Mouse (Mus musculus): ENCODE results near the gene Mcm5.

Gene Mcm5

DNA sequence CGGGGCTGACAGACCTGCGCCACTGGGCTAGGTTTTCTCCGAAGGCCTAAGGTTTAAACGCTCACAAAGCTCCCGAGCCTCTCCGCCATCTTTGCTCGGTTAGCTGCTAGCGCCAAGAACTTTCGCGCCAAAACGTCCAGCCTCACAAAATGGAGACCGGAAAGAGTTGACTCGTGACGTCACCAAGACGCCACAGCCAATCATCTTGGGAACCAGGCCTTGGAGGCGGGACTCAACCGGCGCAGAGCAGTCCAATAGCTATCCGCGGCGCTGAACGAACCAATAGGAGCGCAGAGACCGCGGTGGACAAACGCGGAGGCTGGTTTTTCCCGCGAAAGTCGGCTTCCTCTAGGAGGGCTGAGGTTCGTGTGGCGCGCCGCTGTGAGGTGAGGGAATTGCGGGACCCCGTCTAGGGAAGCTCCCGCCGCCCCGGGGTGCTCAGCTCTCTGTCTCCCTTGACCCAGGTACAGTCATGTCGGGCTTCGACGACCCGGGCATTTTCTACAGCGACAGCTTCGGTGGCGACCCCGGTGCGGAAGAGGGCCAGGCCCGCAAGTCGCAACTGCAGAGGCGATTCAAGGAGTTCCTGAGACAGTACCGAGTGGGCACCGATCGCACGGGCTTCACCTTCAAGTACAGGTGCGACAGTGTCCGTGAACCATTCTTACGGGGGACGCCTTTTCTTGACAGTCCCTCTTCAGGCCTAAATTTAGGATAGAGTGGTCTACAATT lies at the start of gene Mcm5:
Gene Mcm5 (plus strand): TSS at position 334 of the 732 bp plus-strand sequence.
- in situ Hi-C loops (cut with MboI) = no loop called here

DNA sequence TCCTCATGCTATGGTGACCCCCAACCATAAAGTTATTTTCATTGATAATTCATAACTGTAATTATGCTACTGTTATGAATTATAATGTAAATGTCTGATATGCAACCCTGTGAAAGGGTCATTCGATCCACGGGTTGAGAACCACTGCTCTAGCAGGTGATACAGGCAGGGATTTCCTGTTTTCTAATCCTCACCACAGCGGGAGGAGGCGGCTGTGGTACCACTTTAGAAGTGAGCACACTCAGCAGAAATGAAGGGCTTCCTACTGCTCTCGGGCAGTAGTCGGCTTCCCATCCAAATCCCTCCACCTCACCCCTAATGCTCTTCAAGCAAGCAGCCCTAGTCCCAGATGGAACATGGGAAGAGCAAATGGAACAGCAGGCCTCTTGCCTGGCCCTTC lies 49.3 kb upstream of the Mcm5 start:
- in situ Hi-C loops (cut with MboI) = no loop called here

DNA sequence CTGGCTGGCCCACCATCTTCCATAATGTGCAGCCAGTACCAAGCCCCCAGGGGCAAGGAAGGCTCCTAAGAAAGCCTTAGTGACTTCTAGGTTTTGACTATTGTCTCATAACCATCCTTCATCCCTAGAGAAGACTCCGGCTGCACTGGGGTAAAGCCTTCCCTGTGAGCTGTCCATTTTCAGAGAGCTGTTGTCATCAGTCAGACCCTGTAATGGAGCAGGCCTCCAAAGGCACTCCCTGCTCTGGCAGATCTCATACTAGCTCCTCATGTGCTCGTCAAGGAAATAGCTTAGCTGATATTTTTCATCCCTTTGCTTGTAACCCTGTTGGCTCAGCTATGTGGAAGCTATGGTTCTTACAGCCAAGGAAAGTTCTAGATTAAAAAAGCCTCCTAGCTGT lies 48.6 kb upstream of the Mcm5 start:
- in situ Hi-C loops (cut with MboI) = no loop called here

DNA sequence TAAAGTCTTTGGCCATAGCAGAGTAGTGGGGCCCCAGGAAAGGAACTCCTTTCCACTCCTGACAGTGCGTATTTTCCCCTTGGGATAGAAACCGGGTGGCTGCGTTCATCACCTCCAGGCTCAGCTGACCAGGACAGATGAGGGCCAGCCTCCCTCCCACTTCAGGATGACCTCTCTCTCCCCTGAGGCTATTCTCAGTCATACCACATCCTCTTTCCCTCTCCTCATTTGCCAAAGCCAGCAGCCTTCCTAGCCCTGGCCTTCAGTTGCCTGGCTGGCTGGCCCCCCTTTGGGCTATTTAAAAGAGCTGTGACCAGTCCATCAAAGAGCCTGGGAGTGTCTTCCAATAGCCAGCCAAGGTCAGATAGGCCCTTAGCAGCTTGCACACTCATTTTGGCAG lies 46.1 kb upstream of the Mcm5 start:
- in situ Hi-C loops (cut with MboI) = no loop called here

DNA sequence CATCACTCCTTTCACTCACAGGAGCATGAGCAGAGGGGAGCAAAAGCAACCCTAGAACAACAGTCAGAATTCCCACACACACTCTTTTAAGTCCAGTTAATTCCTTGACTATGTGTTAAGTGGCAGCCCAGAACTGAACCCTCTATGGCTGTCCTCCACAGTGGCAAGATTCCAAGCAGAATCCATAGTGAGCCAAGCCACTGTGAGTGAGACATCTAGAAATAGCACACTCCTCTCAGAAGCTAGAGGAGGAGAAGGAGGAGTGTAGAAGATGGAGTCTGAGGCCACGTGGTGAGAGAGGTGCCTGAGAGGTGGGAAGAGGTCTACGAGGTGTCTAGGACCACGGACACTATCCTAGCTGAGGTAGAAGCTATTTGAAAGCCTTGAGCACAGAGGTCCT lies 44.6 kb upstream of the Mcm5 start:
- in situ Hi-C loops (cut with MboI) = no loop called here

DNA sequence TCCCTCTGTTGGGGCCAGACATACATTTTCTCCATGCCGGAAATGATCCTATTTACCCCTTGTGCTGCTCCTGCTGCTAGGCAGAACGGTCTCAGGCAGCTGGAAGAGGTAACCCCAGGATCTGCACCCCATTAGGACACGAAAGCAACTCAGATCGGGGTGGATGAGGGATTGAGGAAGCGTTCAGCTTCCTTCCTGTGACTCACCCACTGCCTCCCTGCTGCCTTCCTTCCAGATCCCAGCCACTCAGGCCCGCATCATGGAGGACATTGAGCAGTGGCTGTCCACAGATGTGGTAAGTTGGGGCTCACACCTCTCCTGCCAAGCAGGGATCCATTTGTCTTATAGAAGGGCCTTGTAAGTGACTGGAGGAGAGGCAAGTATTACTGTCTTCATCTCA lies 42.1 kb upstream of the Mcm5 start:
- in situ Hi-C loops (cut with MboI) = no loop called here

DNA sequence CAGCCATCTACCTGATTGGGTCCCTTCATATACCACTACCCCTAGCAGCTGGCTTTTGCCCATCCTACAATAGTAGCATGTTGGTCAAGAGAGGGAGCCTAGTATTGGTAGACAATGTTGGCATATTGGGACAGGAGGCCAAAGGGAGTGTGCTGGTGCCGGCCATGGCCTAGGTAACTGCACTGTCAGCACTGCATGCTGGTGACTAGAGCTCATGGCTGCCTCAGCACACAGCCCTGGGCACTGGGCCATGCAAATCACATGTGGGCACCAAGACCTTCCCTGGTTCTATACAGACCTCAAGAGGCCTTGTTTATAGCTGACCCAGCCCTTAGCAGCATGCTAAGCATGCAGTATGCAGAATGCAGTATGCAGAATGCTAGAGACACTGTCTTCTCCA lies 39.1 kb upstream of the Mcm5 start:
- in situ Hi-C loops (cut with MboI) = loop anchor here (10.0 kb wide), 1 partner anchor 145 kb away; the partner anchor contains the start of gene Rasd2

DNA sequence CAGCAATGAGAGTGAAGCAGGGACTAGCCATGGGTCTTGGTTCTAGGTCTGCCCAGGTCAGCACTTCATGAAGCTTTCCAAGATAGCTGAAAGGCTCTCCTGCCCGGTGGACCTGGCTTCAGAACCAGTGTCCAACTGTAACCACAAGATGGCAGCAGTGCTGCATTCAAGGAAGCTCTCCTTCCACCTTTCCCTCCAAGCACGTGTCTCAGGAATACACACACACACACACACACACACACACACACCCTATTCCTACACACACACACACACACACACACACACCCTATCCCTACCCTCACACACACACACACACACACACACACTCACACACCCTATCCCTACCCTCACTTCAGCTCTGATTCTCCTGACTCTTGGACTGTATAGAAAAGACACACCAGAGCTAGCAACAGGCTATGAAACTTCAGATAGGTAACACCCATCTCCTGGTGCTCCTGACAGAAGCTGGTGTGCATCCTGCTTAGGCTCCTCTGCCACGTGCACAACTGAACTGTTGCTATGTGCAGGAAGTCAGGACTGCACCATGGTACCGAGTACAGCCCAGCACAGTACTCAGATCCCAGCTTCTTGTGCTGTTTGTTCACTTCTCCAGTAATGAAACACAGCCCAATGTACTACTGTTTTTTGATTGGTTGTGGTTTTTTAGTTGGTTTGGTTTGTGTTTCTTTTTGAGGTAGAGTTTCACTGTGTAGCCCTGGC lies 37.6 kb upstream of the Mcm5 start:
- in situ Hi-C loops (cut with MboI) = loop anchor here (10.0 kb wide), 1 partner anchor 143 kb away; the partner anchor contains the start of gene Rasd2

DNA sequence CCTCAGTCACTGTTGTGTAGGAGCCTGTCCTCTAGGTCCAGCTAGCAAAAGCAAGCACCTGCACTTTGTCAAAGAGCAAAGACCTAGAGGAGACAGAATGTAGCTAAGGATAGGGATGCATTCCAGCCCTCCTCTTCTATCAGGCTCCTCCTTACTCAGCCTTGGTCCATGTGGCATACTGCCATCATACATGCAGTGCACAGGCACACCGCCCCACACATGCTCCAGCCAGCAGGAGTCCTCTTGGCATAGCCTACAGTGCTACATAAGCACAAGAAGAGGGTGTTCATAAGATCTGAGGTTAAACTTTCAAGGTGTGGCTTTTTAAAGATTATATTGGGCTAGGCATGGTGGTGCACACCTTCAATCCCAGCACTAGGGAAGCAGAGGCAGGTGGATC lies 34.5 kb upstream of the Mcm5 start:
- in situ Hi-C loops (cut with MboI) = loop anchor here (10.0 kb wide), 1 partner anchor 140 kb away; the partner anchor contains the start of gene Rasd2

DNA sequence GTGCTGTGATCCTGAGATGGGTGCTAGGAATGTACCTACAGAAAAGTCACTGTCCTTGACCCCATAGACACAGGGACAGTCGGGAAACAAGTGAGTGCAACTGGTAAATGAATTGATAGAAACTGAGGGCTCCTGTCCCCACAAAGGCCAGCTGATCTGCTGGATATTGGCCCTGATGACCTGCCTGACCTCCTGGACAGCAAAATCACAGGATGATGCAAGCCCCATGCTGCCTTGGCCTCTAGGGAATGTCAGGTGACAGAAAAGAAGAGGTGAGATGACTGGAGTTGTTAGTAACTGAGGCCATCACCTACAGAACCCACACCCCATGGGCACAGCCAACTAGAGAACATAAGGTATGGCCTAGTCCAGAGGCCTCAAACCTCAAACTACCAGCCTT lies 31.2 kb upstream of the Mcm5 start:
- in situ Hi-C loops (cut with MboI) = loop anchor here (10.0 kb wide), 1 partner anchor 137 kb away; the partner anchor contains the start of gene Rasd2

DNA sequence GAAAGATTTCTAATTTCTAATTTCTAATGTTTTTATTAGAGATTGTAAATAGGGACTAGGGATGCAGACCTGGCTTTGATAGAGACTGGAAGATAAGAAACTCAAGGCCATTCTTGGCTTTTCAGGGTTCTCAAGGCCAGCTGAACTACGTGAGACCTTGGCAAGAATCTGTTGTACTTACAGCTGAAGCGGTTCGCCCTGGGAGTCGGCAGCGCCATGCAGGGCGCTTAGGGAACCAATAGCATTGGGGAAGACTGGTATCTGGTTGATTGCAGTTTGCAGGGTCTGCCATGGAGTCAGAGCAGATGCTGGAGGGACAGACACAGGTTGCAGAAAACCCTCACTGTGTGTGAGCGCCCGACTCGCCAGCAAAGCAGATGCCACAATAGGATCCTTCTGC lies 30.5 kb upstream of the Mcm5 start:
- in situ Hi-C loops (cut with MboI) = loop anchor here (10.0 kb wide), 1 partner anchor 136 kb away; the partner anchor contains the start of gene Rasd2

DNA sequence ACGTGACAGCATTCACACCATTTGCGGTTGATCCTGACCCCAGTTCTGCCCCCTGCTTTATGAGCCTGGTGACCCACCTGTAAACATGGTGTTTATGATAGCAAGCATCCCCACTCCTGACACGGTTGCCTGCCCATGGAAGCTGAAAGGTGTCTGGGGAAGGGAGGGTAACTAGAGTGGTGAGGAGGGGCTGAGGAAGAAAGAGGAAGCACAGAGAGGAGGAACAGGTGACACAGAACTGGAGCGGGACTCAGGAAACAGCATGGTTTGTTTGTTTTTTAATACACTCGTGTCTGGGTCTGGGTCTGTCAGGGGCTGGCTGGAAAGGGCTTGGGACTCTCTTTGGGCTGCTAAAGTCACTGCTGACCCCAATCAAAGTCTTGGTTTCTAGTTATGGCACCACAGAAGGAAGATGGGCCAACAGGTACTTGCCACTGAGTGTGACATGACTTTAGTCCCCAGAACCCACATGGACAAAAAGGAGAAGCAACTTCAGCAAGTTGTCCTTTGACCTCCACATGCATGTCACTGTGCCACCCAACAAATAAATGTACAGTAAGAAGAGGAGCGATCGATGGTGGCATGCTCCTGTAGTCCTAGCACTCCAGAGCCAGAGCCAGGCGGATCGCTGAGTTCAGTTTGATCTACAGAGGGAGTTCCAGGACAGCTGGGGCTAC lies 27.9 kb upstream of the Mcm5 start:
- in situ Hi-C loops (cut with MboI) = no loop called here

DNA sequence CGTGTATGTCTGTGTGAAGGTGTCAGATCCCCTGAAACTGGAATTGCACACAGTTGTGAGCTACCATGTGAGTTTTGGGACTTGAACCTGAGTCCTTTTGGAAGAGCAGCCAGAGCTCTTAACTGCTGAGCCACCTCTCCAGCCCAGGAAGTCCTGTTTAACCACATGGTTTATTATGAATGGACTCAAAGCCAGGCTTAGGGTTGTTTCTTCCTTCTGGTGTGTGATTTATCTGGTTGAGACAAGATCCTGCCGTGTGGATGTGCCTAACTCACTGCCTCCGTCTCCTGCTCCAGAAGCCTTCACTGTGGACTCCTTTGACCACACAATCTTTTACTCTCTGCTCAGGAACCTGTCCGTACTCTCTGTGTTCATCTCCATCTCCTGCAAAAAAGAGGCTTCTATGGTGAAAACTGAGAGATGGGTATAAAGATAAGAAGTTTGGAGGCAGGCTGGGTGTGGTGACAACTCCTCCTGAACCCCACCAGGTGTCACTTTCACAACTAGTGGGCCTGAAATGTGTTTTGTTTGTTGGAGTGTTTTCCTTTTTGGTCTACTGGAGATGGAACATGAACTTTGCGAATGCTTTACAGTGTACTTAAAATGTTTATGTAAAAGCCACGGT lies 27.1 kb upstream of the Mcm5 start:
- in situ Hi-C loops (cut with MboI) = no loop called here

DNA sequence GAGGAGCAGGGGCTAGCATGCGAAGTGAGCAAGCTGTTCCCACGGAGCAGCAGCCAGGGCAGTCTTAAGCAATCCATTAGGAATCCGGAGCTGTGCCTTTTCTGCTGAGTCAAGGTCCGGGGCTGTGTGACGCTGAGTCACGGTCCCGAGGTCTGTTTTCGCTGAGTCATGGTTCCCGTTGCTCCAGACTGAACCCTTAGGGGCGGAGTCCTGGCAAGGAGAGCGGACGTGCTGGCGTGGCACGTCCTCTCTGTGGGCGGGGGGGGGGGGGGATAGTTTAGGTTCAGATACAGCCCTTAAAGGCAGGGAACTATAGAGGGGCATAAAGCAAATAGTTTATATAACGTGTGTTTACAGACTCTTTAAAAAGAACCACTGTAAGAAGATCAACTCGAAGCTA lies 25.5 kb upstream of the Mcm5 start:
- in situ Hi-C loops (cut with MboI) = no loop called here

DNA sequence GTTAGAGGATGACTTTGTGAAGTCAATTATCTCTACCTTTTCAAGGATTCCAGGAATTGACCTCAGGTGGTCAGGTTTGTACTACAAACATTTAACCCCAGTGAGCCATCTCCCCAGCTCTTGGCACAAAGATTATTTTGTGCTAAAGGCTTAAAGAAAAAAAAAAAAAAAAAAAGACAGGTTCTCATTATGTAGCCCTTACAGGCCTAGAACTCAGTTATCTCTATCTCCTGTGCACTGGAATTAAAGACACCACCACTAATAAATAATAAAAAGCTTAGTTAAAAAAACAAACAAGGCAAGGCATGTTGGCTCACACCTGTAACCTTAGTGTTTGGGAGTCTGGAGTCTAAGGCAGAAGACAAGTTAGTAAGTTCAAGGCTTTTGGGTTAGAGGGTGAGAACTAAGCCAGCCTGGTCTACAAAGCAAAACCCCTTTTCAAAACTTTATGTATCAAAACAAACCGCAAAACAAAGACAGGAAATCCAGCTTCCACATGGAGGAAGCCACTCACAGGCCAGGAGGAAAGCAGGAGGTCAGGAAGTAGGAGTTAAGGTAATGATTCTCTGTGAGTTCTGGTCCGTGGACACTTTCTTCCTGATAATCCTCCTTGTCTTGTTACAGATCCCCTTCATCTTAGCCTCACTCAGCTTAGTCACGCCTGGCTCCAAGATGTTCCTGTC lies 24.8 kb upstream of the Mcm5 start:
- in situ Hi-C loops (cut with MboI) = no loop called here

DNA sequence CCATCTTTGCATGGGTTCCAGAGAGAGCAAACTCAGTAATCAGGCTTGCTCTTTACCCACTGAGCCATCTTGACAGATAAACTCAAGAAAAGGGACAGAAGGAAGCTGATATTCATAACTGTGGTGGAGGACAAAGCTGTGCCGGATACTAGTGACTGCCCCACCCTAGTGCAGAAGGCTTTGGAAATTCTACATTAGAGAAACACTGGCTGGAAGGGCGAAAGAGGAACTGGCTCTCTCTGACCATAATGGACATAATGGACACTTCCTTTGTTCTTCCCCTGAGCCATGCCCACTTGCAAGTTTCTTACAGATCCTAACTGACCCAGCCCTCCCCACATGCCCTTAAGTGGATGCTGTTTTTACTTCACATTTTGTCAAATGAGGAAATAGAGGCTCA lies 23.4 kb upstream of the Mcm5 start:
- in situ Hi-C loops (cut with MboI) = no loop called here

DNA sequence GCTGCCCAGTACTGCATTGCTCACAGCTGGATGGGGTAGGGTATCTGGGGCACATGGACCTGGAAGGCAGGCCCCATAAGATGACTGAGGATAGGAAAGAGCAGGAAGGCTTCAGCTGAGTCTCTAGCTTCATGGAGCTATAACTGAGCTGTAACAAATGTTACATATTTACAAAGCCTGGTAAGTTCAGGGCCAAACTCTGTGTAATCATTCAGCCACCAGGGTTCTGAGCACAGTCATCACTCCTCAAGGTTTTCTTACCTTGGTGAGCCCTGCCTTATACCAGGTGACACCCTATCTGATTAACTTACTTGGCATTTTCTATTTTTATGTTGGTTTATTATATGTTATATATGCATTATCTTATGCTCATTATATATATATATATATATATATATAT lies 22.2 kb upstream of the Mcm5 start:
- in situ Hi-C loops (cut with MboI) = no loop called here

DNA sequence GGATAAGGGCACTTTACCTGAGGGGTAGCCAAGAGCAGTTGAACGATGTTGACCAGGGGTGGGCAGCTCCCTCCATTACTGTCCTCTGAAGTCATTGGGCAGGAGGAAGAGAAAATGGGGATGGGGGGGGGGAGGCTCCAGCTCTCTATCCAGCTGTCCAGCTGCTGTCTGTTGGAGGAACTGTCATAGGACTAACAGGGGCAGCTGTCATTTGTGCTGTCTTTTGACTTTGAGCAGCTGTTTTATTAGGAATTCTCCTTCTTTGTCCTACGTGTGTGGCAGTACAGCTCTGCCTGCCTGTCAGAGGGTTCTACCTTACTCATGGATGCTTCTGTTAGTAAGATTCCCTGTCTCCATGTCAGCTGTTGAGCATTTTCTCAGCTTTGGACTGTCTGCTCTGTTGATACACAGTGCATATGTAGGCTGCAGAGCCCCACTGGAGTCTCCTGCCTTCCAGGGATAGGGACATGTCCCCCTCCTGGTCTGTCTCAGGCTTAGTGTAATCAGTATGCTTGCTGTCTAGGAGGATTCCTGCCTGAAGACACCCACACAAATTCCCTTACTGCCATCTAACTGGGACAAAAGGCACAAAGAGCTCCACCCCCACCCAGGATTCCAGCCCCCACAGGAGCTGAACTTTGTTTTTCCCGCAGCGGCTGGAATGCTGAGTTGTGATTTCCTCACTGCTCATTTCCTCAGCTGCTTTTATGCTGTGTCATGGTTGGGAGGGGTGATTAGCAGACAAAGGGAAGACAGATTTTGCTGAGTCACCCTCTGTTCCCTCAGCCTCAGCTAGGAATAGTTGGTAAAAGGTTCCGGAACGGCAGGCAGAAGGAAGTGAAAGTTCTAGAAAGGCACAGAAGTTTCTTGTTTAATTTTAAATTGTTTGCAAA lies 20.1 kb upstream of the Mcm5 start:
- in situ Hi-C loops (cut with MboI) = no loop called here

DNA sequence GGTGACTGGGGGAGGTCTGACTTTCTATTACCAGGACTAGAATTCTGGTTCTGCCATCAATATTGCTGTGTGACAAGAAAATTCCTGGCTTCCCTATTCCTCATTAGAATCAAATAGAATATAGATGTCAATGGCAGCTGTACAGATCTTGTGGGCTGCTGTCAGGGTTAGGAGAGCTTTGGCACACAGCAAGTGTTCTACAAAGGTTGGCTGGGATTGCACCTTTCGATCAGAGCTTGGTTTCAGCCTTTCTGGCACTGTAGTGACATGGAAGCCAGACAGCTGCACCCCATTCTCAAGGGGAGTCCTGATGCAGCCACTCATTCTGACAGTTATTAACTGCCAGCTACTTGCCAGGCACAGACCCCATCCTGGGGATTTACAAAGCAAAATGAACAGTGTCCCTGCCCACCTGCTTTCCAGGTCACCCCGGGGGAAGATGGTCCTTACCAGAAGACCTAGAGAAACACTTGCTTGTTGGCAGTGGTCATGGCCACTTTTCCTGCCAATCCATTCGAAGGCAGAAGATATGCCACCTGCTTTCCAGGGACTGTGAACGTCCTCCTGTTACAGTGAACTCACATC lies 18.5 kb upstream of the Mcm5 start:
- in situ Hi-C loops (cut with MboI) = no loop called here
